Mouse (Mus musculus) spleen, adult 2 months (tissue): ENCODE results near the gene Apobec3.

ENCODE experiments used
- CTCF ChIP-seq: fragments of 200-500 bp; IDR thresholded peaks from 2 replicates; pipeline ENCODE4 v1.5.1; 2011; ENCODE audit warnings: mild to moderate bottlenecking, inconsistent platforms; ENCODE audit not compliant: insufficient read depth, insufficient read length, insufficient replicate concordance; ENCODE audit errors: extremely low read depth
- POLR2A ChIP-seq: fragments of 200-500 bp; IDR thresholded peaks from 2 replicates; pipeline ENCODE4 v1.6.1; 2011; ENCODE audit warnings: low read depth, low read length, inconsistent platforms

DNA sequence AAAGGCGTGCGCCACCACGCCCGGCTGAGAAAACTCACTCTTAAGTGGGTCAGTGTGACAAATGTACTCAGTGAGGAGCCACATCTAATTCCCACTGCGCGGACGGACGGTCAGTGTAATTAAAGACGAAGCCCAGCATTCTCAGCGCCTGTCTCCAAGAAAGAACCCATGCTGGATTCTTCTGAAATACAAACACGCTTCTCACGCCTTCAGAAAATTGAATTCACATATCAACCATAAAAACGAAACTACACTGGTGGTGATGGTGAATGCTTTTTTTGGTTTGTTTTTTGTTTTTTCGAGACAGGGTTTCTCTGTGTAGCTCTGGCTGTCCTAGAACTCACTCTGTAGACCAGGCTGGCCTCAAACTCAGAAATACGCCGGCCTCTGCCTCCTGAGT, 48.5 kb downstream of the Apobec3 start:
- TF ChIP-seq POLR2A, result no peak
- TF ChIP-seq CTCF, result no peak
